Mouse (Mus musculus) megakaryocyte, embryonic 14.5 days (primary cell): ENCODE results near the gene Ankrd65.

Experiments
- FLI1 ChIP-seq: IDR thresholded peaks from 2 replicates; pipeline ENCODE4 v1.6.1; 2012; ENCODE audit warnings: low read length, inconsistent platforms, mixed read lengths
- GATA1 ChIP-seq: IDR thresholded peaks from 3 replicates; pipeline ENCODE4 v1.6.1; 2012; ENCODE audit warnings: mixed read lengths, low read length, inconsistent platforms, borderline replicate concordance

GRCm38 (mm10) chr4:155807841-155808240 is 17.6 kb downstream of the Ankrd65 start:
- TF ChIP-seq GATA1: no peak
- TF ChIP-seq FLI1: no peak
